Mouse (Mus musculus): ENCODE data around the gene Snx10. TPM values are rescaled to one million over a fixed set of nuclear protein-coding genes. Genes with fewer than 3 reads are reported as not detected.

Snx10 gene
- polyA plus RNA-seq, 1 experiment from 2014 or later, result 17.6 TPM

DNA sequence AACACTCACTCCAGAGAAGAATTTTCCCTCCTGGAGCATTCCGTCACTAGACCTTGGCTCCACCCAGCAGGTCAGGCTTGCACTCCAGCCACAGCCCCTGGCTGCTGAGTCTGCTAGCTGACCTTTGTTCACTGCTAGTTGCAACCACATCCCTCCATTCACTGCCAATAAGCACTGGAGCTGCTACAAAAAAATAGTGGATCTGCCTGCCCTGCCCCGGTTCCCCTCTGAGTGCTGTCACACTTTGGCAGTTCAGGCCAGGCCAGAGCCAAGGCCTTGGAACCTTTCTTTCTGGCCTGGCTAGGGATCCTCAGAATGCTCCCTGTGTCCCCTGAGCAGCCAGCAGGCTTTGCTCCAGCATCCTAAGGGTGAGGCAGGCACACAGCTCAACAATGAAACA is 33.9 kb upstream of the Snx10 start:
- Histone ChIP-seq H3K4me1 (ENCODE audit: control insufficient read depth, insufficient read depth, low read length) (no peaks in the 10 kb centered on the region), H3K4me2 (replicated peaks; ENCODE audit: low read depth, low read length) (no peak overlapping the region), H3K27ac (ENCODE audit: low read length) (no peak overlapping the region), H3K27me3 (ENCODE audit: control insufficient read depth, insufficient read depth, low read length) (no peaks in the 10 kb centered on the region), H3K9ac (replicated peaks; ENCODE audit: low read depth, low read length) (no peak overlapping the region), H3K4me3 (ENCODE audit: low read depth, low read length) (no peak overlapping the region), H3K36me3 (ENCODE audit: control insufficient read depth, insufficient read depth, low read length) (no peaks in the 10 kb centered on the region), H3K9me3 (ENCODE audit: control insufficient read depth, low read depth, low read length) (peaks cover 5% of the 10 kb centered on the region; the same call in 1 of the 2 replicates)
- WGBS, result 46% methylated on average over 2 of the region's 2 CpGs
- ATAC-seq (ENCODE audit: insufficient number of reproducible peaks, insufficient read depth, low FRiP score, low read depth), result no peak

DNA sequence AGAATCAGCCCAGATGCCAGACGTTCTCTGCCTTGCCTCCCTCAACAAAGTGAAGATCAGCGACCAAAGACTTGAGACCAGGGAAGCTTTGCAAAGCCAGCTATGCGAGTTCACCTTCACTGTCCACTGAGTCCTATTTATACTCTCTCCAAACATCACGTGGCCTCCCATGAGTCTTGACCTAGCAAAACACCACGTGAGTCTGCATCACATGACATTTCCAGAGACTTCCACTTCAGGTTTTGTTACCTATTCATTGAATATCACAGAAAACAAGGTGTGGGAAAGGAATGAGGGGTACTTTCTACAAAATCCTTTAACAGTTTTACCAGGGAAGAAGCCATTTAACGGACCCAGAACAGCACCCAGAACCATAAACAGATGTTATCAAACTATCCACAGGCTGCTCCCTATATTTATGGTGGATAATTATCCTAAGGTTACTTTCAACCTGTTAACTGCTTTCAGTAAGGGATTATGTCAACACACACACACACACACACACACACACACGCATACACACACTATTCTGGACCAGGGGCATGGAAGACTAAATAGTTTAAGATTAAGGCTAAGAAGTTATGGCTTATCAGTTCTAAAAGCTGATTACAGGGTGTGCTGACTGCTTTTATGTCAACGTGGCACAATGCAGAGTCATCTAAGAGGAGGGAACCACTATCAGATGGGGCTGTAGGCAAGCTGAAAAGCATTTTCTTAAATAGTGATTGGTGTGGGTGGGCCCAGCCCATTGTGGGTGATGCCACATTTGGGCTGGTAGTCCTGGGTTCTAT is 26.2 kb upstream of the Snx10 start:
- Histone ChIP-seq H3K27me3 (ENCODE audit: control insufficient read depth, insufficient read depth, low read length) (no peaks in the 10 kb centered on the region), H3K9me3 (ENCODE audit: control insufficient read depth, low read depth, low read length) (no peaks in the 10 kb centered on the region), H3K4me1 (ENCODE audit: control insufficient read depth, insufficient read depth, low read length) (no peaks in the 10 kb centered on the region), H3K9ac (replicated peaks; ENCODE audit: low read depth, low read length) (no peak overlapping the region), H3K36me3 (ENCODE audit: control insufficient read depth, insufficient read depth, low read length) (no peaks in the 10 kb centered on the region), H3K4me3 (ENCODE audit: low read depth, low read length) (no peak overlapping the region), H3K4me2 (replicated peaks; ENCODE audit: low read depth, low read length) (no peak overlapping the region), H3K27ac (ENCODE audit: low read length) (no peak overlapping the region)
- WGBS, result 63% methylated on average over 8 of the region's 8 CpGs
- ATAC-seq (ENCODE audit: insufficient number of reproducible peaks, insufficient read depth, low FRiP score, low read depth), result no peak

DNA sequence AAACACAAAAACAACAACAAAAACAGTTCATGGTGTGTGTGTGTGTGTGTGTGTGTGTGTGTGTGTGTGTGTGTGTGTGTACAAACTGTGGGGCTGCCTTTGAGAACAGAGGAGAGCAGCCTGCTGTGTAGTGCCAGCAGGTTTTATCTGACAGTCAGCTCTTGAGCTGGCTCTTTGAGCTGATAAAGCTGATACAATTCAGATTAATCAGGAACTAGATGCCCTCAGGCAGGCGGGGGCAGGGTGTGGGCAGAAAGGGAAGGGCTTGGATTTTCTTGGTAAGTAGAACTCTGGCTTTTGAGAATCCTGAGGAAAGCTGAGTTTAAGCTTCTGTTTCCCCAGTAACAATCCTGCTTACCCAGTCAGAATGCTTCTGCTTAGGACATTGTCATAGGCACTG is 18.0 kb upstream of the Snx10 start:
- 50% methylated on average over 1 of the region's 1 CpGs for WGBS
- ATAC-seq (ENCODE audit: insufficient number of reproducible peaks, insufficient read depth, low FRiP score, low read depth), result no peak
- H3K27ac ChIP-seq (ENCODE audit: low read length), result no peak overlapping the region
- H3K9me3 ChIP-seq (ENCODE audit: control insufficient read depth, low read depth, low read length), result no peaks in the 10 kb centered on the region
- H3K4me3 ChIP-seq (ENCODE audit: low read depth, low read length), result no peak overlapping the region
- no peaks in the 10 kb centered on the region for H3K27me3 ChIP-seq (ENCODE audit: control insufficient read depth, insufficient read depth, low read length)
- H3K9ac ChIP-seq (replicated peaks; ENCODE audit: low read depth, low read length), result no peak overlapping the region
- H3K4me1 ChIP-seq (ENCODE audit: control insufficient read depth, insufficient read depth, low read length), result no peaks in the 10 kb centered on the region
- H3K4me2 ChIP-seq (replicated peaks; ENCODE audit: low read depth, low read length), result no peak overlapping the region
- H3K36me3 ChIP-seq (ENCODE audit: control insufficient read depth, insufficient read depth, low read length), result no peaks in the 10 kb centered on the region

DNA sequence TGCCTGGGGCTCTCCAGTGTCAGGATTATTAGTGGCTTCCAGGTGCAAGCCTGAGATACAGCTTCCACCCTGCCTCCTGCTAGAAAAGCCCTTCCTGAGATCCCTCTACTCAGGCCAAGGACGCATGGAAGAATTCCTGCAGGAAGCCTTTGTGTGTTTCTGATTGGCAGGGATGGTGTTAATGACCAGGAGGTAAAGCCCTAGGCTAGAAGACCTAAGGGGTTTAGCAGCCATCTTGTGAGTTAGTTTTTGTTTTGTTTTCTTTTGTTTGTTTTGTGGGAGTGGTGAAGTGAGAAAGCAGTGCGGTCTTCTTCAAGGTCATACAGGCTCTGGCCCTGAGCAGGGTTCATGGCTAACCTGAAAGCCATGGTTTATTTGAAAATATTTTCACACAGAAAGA is 16.1 kb upstream of the Snx10 start:
- no peak for ATAC-seq (ENCODE audit: insufficient number of reproducible peaks, insufficient read depth, low FRiP score, low read depth)
- H3K27ac ChIP-seq (ENCODE audit: low read length), result no peak overlapping the region
- H3K9me3 ChIP-seq (ENCODE audit: control insufficient read depth, low read depth, low read length), result no peaks in the 10 kb centered on the region
- WGBS, result 69% methylated on average over 2 of the region's 2 CpGs
- no peaks in the 10 kb centered on the region for H3K27me3 ChIP-seq (ENCODE audit: control insufficient read depth, insufficient read depth, low read length)
- no peak overlapping the region for H3K4me3 ChIP-seq (ENCODE audit: low read depth, low read length)
- no peaks in the 10 kb centered on the region for H3K36me3 ChIP-seq (ENCODE audit: control insufficient read depth, insufficient read depth, low read length)
- no peak overlapping the region for H3K4me2 ChIP-seq (replicated peaks; ENCODE audit: low read depth, low read length)
- H3K4me1 ChIP-seq (ENCODE audit: control insufficient read depth, insufficient read depth, low read length), result no peaks in the 10 kb centered on the region
- no peak overlapping the region for H3K9ac ChIP-seq (replicated peaks; ENCODE audit: low read depth, low read length)

DNA sequence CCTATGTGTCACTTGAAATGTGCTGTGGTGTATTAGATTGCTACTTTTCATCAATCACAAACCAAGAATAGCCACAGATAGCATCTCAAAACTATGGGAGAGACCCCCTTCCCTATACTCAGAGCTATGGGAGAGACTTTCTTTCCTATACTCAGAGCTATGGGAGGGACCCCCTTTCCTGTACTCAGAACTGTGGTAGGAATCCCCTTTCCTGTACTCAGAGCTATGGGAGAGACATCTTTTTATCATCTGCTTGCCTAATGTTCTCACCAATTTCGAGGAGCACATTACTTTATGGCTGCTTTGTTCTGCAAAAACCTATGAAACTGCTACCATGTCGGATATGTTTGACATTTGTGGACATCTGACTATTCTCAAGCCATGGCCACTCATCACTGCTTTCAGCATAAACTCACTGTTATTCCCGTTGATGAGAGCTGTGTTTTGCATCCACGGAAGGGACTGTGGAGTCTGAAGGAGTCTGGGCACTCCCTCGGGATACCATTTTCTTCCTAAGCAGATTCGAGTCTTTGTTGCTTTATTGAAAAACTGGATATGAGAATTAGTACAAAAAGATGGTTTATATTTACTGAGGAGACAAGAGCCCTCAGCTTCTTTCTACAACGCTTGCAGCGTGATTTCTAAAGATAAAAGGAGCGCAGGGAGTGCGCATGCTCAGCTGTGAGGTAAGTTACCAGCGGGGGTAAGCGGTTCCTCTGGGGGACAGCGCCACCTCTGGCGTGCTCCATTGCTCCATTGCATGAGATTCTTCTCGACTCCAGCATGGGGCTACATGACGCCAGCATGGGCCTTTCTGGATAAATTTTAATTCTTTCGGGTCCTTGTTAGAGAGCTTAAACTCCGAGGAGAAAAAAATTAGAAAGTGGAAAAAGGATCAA is 14.7 kb upstream of the Snx10 start:
- no peak overlapping the region; the same call in 1 of the 2 replicates for H3K9ac ChIP-seq (replicated peaks; ENCODE audit: low read depth, low read length)

DNA sequence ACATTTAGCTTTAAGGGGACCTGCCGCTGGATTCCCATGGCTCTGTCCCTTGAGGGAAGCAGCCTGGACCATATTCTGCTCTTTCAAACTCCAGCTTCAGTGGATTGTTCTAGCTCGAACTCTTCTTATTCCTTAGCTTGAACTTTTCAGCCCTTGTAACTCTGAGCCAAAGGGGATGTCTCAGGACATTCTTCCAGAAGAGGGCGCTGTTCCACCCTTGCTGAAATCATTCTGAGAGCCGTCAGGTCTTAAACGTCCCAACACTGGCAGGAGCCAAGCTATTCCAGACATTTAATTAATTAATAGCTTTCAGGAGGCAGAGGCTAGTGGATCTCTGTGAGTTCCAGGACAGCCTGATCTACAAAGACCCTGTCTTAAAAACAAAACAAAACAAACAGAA is 13.6 kb upstream of the Snx10 start:
- WGBS, result 30% methylated on average over 5 of the region's 5 CpGs
- no peak overlapping the region for H3K9ac ChIP-seq (replicated peaks; ENCODE audit: low read depth, low read length)
- H3K36me3 ChIP-seq (ENCODE audit: control insufficient read depth, insufficient read depth, low read length), result no peaks in the 10 kb centered on the region
- no peaks in the 10 kb centered on the region for H3K9me3 ChIP-seq (ENCODE audit: control insufficient read depth, low read depth, low read length)
- H3K4me3 ChIP-seq (ENCODE audit: low read depth, low read length), result no peak overlapping the region
- H3K27ac ChIP-seq (ENCODE audit: low read length), result no peak overlapping the region
- H3K27me3 ChIP-seq (ENCODE audit: control insufficient read depth, insufficient read depth, low read length), result no peaks in the 10 kb centered on the region
- no peaks in the 10 kb centered on the region for H3K4me1 ChIP-seq (ENCODE audit: control insufficient read depth, insufficient read depth, low read length)
- ATAC-seq (ENCODE audit: insufficient number of reproducible peaks, insufficient read depth, low FRiP score, low read depth), result no peak
- H3K4me2 ChIP-seq (replicated peaks; ENCODE audit: low read depth, low read length), result no peak overlapping the region

More for the DNA sequence above, 14.7 kb upstream of the Snx10 start:
- no peaks in the 10 kb centered on the region for H3K36me3 ChIP-seq (ENCODE audit: control insufficient read depth, insufficient read depth, low read length)
- peak overlapping the region; percentile 33 for H3K4me2 ChIP-seq (replicated peaks; ENCODE audit: low read depth, low read length)
- no peaks in the 10 kb centered on the region for H3K9me3 ChIP-seq (ENCODE audit: control insufficient read depth, low read depth, low read length)
- no peaks in the 10 kb centered on the region for H3K4me1 ChIP-seq (ENCODE audit: control insufficient read depth, insufficient read depth, low read length)
- ATAC-seq (ENCODE audit: insufficient number of reproducible peaks, insufficient read depth, low FRiP score, low read depth), result no peak
- 24% methylated on average over 18 of the region's 18 CpGs for WGBS
- no peaks in the 10 kb centered on the region for H3K27me3 ChIP-seq (ENCODE audit: control insufficient read depth, insufficient read depth, low read length)
- H3K4me3 ChIP-seq (ENCODE audit: low read depth, low read length), result peak overlapping the region; percentile 20; the same call in 1 of the 2 replicates
- H3K27ac ChIP-seq (ENCODE audit: low read length), result no peak overlapping the region

DNA sequence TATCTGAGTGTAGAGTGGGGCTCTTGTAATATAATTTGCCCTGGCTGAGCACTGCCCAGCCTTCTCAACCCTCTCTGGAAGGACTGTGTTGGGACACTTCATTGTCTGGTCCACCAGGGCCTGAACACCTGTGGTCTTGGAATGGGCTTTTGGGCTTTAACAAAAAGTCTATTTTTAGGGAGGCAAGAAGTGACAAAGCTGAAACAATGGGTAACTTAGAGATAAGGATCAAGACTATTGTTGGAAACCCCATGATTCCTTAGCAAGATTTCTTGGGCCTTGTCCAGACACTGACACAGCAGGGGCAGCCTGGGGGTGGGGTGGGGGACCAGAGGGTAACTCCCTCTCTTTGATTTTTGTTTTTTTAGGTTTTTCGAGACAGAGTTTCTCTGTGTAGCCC is 12.8 kb upstream of the Snx10 start:
- Histone ChIP-seq H3K27ac (ENCODE audit: low read length) (no peak overlapping the region), H3K4me1 (ENCODE audit: control insufficient read depth, insufficient read depth, low read length) (no peaks in the 10 kb centered on the region), H3K9me3 (ENCODE audit: control insufficient read depth, low read depth, low read length) (no peaks in the 10 kb centered on the region), H3K4me2 (replicated peaks; ENCODE audit: low read depth, low read length) (no peak overlapping the region), H3K4me3 (ENCODE audit: low read depth, low read length) (no peak overlapping the region), H3K36me3 (ENCODE audit: control insufficient read depth, insufficient read depth, low read length) (no peaks in the 10 kb centered on the region), H3K27me3 (ENCODE audit: control insufficient read depth, insufficient read depth, low read length) (no peaks in the 10 kb centered on the region), H3K9ac (replicated peaks; ENCODE audit: low read depth, low read length) (no peak overlapping the region)
- 39% methylated on average over 1 of the region's 1 CpGs for WGBS
- ATAC-seq (ENCODE audit: insufficient number of reproducible peaks, insufficient read depth, low FRiP score, low read depth), result no peak

DNA sequence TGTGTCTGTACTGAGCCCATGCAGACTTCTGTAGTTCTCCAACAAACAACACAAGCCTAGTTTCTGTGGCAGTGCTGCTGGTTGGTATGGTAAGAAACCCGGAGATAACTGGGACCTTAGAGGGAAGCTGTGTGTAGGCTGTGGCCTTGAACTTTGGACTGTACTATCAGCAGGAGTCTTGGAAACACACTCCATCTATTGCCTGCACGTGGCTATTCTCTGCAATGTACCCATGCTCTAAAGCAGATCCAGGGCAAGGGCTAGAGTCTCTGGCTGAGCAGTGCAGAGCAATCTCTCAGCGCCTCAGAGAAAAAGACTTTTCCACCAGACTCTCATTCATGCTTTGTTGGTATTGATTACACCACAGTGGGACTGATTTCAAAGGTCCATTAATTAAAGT is 10.0 kb upstream of the Snx10 start:
- Histone ChIP-seq H3K27me3 (ENCODE audit: control insufficient read depth, insufficient read depth, low read length) (no peaks in the 10 kb centered on the region), H3K4me2 (replicated peaks; ENCODE audit: low read depth, low read length) (no peak overlapping the region), H3K36me3 (ENCODE audit: control insufficient read depth, insufficient read depth, low read length) (no peaks in the 10 kb centered on the region), H3K4me3 (ENCODE audit: low read depth, low read length) (no peak overlapping the region), H3K4me1 (ENCODE audit: control insufficient read depth, insufficient read depth, low read length) (no peaks in the 10 kb centered on the region), H3K9me3 (ENCODE audit: control insufficient read depth, low read depth, low read length) (peaks cover 5% of the 10 kb centered on the region; the same call in 1 of the 2 replicates), H3K27ac (ENCODE audit: low read length) (no peak overlapping the region), H3K9ac (replicated peaks; ENCODE audit: low read depth, low read length) (no peak overlapping the region)
- ATAC-seq (ENCODE audit: insufficient number of reproducible peaks, insufficient read depth, low FRiP score, low read depth), result 0 out of 2 replicates have a peak, but pooled peaks have one; percentile 33
- 73% methylated on average over 3 of the region's 3 CpGs for WGBS
